Mouse (Mus musculus): ENCODE results near the gene Mynn. TPM values are rescaled to one million over a fixed set of nuclear protein-coding genes. Genes with fewer than 3 reads are reported as not detected.
"Not testable (repeated sequence)": the region's sequence is repeated elsewhere in the genome, so short reads cannot be mapped to it uniquely, and the experiment has no call there.

Mynn gene
- polyA plus RNA-seq (2012; rRNA removed), result 11.1 and 14.6 TPM in 2 replicates

DNA sequence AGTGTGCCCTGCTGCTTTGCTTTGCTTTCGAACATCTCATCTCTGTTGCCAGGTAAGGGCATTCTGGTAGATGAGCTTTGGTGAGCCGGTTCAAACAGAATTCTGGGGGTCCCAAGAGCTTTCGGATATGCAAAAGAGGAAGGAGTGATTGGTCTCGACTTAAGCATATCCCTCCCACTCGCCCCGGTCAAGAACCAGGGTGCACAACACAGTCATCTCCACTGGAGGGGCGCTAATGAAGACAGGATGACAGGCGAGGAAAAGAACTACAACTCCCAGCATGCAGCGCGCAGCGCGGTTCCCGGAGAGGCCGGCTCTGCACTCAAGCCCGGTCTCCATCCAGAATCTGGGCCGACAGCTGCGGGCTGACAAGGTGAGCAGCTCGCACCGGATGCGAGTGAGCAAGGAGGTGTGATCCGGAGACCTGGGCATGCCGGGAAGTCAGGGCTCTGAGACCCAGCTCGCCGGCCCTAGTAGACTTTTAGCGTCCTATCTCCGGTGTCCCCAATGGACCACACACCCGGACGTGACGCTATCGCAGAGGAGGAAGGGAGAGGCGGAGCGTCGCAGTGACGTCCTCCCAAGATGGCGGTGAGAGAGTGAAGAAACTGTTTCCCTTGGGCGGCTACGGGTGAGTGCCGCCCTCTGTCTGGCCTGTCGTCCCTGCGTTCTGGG is at the start of gene Mynn:
Gene Mynn, plus strand, starts transcription at position 1 of the 675 bp plus-strand sequence.
- DNase-seq (ENCODE audit: low read depth), result peak; percentile 83

DNA sequence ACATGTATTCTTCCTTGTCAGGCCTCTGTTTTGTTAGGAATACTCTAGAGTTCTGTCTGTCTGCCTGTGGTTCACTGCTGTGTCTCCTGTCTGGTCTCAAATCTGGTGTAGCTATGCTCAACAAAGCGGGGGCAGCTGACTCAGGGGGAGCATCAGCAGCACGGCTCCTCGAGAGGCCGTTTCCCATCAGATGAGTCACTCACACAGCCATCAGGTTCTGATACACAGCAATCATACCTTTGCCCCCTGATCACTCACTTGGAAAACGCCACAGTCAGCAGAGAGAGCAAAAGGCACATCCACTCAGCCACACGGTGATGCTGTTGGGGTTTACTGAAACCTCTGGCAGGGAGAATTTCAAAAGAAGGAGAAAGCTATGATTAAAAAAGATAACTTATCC is 48.1 kb upstream of the Mynn start:
- DNase-seq (ENCODE audit: low read depth), result no peak

DNA sequence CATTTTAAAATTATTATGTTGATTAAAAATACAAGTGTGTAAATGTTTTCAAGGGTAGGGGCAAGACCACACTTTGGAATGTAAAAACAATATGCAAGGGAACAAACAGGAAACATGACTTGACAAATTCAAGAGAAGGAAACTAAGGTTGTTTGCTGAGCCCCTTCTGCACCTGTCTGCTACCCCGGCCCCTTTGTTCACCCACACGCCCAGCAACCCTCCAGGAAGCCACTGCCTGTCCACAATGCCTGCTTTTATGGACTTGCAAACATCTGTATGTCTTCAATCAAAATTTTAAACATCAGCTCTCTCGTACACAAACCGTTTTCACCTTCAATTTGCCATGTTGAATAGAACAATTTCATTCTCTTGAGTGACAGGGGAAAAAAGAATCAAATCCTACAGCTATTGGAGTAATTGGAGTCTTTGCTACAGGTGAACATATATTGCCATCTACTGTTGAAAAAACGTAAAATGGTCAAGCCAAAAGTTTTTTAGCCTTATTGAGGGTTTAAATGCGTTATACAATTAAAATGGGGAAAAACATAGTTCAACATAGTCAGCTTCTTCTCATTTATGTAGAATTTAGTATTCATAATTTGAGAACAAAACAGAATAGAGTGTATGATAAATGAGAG is 41.1 kb upstream of the Mynn start:
- no peak for DNase-seq (ENCODE audit: low read depth)

DNA sequence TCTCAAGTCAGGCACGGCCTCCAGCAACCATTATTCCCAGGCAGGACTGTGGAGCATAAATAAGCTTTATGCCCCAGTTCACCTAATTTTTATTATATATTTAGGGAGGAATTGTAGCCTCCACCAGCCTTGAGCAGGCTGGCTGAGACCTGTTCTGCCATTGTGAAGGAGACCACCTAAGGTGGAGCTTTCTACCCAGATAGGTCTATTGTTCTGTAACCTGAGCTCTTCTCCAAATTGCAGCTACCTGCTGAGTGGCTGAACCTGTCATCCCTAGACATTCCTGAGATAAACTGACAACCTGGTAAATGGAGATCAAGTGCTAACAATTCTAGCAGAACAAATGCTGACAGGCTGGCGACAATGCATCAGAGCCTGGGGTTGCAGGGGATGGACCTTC is 35.5 kb upstream of the Mynn start:
- DNase-seq (ENCODE audit: low read depth), result not testable (repeated sequence)

DNA sequence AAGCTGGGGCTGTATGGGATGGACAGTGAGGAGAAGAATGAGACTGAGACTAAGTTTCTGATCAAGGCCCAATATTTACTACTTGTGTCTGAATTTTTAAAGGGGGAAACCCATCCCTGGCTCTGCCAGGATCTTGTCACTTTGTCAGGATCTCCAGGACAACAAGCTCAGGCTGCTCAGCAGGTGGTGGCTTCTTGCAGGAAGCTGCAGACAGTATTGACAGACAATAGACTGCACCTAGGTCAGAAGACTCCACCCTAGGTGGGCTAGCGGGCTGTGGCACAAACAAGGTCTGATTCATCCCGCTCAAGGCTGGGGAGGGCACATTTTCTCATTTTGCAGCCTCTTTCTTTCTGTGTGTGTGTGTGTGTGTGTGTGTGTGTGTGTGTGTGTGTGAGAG is 28.3 kb upstream of the Mynn start:
- DNase-seq (ENCODE audit: low read depth), result no peak

DNA sequence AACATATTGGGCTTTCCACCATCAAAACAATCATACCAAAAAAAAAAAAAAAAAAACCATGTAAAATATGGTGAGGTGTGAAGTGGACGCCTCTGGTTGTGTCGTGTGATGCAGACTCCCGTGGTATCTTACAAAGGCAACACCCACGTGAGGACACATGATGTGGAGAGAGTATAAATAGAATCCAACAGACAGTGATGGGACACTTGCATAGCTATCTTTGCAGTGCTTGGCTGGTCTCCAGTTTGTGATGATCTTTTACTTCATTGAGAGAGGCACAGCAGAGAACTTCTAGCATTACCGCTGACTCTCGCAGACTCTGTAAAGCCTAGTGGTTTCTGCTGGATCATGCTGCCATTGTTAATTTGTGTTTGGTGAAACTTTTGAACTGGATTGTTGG is 13.0 kb upstream of the Mynn start:
- DNase-seq (ENCODE audit: low read depth), result no peak

DNA sequence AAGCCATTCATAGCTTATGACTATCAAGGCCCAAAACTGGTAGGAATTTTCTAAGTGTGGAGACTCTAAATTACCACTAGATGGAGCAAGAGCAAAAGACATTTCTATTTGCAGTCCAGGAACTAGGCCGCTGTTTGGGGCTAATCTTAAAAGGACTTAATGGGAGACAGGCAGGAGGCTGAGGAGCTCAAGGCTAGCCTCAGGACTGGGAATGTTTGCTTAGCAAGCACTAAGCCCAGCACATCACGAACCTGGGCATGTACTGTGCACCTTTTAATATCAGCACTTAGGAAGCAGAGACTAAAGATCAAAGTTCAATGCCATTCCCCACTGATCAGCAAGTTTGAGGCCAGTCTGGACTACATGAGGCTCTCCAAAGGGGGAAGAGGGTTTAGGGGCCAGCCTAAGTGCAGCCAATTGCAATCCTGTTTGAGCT is 9.4 kb upstream of the Mynn start:
- no peak for DNase-seq (ENCODE audit: low read depth)

DNA sequence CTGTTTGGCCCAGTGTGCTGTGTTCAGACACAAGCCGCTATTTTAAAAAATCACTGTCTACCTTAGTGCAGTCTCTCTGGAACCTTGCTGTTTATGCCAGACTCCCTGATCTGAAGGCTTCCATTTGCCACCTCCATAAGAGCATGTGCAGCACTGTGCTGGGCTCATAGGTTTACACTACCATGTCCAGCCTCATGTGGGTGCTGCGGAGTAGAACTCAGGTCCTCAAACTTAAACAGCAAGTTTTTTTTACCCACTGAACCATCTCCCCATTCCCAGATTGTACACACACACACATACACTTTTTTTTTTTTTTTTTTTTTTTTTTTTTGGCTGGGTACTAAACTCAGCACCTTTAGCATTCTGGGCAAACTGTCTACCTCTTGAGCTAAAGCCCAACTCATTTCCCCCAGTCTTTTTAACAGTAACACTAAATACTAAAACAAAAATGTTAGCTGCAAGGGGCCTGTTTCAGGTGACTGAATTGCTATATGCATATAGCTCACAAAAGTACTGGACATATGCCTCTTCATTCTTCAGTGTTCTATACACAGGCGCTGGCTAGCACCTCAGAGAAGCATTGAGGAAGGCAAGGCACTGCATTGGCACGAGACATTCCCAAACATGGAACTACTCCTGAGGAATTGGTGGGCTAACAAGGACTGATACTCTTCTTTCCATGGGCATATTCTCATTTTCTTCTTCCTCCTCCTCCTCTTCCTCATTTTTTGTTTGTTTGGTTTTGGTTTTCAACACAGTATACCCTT is 8.0 kb upstream of the Mynn start:
- DNase-seq (ENCODE audit: low read depth), result no peak

DNA sequence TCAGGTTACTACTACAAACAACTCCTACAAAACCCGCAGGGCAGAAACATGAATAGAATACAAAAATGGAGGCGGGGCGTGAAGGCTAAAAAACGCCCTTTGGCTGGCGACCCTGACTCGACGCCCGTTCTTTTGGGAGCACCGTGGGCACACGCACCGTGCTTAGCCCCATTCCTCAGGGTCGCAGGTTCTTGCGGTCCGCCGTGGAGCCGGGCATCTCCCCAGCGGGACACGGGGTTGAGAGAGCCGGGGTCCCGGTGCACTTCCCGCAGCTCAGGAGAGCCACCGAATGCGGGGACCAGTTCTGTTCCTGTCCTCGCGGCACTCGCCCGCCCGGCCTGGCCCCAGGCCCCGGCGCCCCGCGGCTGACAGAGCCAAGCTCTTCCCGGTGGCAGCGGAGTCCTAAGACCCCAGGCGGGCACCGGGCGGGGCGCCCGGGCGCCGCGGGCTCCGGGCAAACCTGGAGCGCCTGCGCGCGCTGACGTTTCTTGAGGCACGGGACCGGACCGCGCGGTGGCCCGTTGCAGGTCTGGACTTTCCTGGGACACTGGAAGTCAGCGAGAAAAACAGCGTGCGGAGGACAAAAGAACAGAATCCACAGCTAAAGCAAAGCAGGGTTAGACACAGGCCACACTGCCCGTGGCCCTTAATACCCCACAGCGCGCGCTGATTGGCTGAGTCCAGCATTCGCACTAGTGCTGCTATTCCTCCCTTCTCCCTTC is 6.6 kb upstream of the Mynn start:
- no peak for DNase-seq (ENCODE audit: low read depth)

DNA sequence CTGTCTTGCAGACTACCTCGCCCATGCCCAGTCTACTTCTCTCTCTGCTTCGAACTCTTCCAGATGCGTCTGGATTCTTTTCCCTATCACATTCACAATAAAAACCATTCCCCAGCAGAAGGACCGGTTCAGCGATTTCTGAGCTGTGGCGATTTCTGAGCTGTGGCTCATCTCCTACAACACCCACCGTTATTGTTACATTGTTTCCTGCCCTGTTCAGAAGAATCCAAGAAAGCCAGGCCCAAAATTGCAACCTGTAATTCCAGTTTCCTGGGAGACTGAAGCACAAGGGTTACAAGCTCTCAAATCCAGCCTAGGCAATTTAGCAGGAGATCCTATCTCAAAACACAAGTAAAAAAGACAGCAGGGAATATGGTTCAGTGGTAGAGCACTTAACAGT is 4.6 kb upstream of the Mynn start:
- no peak for DNase-seq (ENCODE audit: low read depth)

DNA sequence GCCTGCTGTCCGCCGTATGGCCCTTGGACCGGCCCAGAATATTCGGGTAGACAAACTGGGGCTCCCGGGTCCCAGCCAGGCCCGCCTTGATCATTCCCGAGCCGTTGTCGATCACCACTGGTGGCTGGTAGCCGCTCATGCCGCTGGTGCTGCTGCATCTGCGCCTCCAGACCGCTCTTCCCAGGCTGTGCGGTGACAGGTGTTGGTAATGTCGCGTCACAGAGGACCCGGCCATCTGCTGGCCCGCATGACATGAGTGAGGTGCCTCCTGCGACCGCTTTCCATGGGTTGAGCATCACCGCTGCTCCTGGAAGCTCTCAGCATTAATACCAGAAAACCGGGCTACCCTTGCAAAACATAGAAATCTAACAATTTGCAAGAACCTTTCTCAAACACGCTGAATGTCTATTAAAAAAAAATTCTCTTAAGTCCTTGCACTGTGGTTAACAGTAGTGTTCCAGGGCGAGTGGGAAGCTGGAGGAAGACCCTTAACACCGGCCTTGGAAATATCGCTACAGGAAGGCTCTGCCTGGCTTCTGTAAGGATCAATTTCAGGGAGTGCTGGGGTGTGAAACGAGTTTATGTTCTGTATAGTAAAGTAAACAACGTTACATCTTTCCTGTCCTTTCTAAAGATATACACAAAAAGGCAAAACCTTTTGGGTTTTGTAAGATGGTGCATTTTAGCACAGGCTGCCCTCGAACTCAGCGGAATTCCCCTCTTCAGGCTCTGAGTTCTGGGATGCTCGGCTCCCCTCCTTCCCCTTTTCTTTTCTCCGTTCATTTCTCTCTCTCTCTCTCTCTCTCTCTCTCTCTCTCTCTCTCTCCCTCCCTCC is 1.9 kb upstream of the Mynn start, which contains the start of gene Actrt3:
Gene Actrt3, minus strand, starts transcription at position 229 of the 835 bp plus-strand sequence.
- no peak for DNase-seq (ENCODE audit: low read depth)

DNA sequence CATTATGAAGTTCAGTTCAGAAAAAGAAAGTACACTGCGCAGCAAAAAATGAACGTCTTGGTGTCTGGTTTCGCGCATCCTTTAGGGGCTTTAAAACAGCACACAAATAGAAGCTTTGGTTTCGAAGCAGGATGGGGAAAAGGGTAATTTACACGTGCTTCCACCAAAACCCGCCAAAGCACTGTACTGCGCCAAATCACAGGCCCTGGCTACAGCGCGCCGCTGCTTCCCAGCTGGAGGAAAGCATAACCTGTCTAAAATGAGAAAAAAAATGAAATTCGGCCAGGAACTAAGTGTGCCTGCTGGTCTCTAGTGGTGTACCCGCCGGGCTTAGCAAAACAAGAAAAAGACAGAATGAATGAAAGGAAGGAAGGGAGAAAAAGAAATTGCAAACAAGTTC is 1.1 kb upstream of the Mynn start:
- no peak for DNase-seq (ENCODE audit: low read depth)

DNA sequence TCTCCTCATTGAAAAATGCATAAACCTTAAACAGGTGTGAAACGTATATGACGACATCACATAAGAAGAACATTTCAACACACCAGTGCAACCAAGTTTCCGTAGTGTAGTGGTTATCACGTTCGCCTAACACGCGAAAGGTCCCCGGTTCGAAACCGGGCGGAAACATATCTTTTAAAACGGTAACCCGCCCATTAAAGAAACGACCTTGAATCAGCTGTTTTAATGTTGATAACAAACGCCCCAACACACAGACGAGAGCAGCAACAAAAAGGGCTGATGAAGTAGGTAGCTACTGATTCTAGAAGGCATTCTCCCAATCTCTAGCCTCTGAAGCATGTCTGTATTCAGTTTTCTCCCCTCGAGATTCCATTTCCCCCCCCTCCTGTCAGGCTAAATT is 690 bp upstream of the Mynn start:
- no peak for DNase-seq (ENCODE audit: low read depth)

DNA sequence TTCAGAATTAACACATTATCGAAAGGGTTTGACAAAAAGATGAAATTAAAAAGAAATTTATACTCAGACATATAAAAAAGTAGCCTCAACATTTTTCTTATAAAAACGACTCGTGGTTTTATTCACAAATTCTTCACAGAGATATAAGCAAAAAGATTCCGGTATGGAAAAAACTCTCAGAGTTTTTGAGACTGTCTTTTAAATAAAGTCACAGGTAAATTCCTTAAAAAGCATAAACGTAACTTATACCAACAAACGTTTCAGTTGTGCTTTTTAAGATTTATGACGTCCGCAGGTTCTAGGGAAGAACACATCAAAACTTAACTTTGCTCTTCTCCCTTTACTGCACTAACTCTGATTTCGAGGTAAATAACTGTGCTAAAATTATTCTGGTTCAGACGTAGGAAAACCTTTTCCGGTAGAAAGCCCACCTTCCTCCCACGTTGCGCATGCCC is 228 bp upstream of the Mynn start:
- DNase-seq (ENCODE audit: low read depth), result no peak

DNA sequence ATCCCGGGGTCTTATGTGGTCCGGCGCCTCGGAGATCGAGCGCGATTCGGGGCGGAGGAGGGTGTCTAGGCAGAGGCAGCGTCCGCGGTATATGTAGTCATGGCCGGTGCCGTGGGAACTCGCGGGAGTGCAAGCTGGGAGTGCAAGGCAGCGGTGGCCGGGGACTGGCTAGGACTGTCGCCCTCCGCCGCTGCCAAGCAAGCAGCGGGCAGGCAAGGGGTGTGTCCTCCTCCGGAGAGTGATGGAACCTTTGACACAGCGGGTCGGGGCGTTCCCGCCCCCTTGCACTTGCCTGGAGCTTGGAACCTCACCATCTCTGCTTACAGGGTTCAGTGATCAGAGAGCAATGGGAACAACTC is 854 bp downstream of the Mynn start:
- DNase-seq (ENCODE audit: low read depth), result no peak

DNA sequence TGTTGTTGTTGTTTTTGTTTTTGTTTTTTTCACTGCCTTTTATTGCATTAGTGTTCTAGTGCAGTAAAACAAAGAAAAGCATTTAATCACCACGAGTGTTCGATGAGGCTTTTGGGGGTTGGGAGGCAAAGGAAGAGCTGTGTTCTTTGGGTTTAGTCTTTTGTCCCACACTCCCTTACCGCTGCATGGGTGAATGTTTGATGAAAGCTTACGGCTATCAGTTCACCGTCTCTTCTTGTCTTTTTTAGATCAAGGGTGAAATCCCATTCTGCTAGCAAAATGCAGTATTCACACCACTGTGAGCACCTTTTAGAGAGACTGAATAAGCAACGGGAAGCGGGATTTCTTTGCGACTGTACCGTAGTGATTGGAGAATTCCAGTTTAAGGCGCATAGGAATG is 1.4 kb downstream of the Mynn start:
- no peak for DNase-seq (ENCODE audit: low read depth)

DNA sequence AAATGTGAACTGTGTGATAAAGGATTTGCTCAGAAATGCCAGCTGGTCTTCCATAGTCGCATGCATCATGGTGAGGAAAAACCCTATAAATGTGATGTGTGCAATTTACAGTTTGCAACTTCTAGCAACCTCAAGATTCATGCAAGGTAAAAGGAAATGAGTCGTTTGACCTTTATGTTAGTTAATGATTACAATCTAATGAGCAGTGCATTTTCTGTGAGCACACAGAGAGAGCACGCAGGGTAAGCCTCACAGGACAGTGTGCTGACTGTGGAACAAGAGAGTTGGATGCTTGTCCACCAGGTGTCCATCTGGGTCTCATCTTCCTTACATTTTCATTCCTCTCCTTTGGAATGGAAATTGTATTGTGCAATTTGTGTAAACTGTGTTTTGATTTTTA is 7.1 kb downstream of the Mynn start:
- no peak for DNase-seq (ENCODE audit: low read depth)

DNA sequence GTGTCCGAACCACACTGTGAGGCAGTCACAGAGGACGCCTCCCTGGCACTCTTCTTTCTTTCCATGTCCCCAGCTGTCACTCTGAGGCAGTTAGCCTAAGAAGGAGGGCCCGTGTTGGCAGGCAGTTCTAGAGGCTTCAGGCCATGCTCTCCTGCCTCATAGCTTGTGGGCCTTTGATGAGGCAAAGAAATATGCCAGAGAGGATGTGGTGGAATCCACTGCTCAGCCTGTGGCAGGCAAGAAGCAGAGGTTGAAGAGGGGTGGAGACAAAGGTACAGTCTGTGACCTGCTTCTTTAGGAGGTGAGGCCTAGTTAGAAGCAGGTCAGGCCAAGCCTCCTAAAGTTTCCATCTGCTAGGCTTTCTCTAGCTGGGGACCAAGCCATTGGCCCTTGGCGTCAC is 9.1 kb downstream of the Mynn start:
- no peak for DNase-seq (ENCODE audit: low read depth)

DNA sequence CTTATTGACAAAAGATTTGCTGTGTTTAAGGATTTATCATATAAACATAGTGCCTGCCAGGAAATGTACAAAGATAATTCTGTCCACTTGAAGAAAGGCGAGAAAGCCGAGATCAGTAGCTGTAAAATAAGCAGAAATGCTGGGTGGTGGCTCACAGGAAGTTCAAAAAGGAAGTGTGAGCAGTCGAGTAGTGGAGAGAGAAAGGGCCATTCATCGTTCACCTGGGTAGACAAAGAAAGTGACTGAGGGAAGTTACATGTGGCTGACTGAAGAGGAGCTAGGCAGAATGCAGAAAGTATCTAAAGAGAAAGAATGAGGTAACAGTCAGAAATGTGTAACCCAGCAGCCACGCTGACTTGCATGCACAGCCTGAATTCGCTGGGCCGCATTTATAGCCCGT is 18.3 kb downstream of the Mynn start:
- no peak for DNase-seq (ENCODE audit: low read depth)

DNA sequence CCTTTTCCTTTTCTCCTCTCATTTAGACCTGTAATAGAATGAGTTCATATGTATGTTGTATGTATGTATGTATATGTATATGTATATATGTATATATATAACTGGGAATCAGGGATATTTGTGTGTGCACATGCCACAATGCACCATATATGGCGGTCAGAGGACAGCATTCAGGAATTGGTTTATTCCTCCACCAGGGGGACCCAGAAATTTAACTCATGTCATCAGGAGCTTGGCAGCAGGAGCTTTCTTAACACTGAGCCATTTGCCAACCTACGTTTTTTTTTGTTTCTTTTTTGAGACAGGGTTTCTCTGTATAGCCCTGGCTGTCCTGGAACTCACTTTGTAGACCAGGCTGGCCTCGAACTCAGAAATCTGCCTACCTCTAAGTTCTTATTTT is 31.8 kb downstream of the Mynn start:
- DNase-seq (ENCODE audit: low read depth), result no peak

DNA sequence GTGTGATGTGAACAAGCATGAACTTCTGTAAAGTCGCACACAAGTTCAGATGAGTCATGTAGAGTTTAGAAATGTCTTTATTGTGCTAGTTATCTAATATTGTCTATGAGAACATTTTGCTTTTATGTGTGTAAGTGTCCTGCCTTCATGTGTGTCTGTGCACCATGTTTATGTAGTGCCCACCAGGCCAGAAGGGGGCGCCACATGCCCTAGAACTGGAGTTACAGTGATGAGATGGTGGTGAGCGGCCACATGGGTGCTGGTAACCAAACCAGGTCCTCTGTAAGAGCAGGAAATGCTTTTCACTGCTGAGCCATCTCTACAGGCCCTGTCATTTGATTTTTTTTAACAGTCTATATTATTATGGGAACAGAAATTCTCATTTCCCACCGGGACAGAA is 33.8 kb downstream of the Mynn start:
- DNase-seq (ENCODE audit: low read depth), result no peak

Data from gonadal fat pad, adult 2 months (tissue).